Mouse (Mus musculus) activated CD4-positive, CD25-positive, alpha-beta regulatory T cell, adult 4 months (primary cell): ENCODE results near the gene Pcx. TPM values are rescaled to one million over a fixed set of nuclear protein-coding genes. Genes with fewer than 3 reads are reported as not detected.
"Not testable (repeated sequence)": the region's sequence is repeated elsewhere in the genome, so short reads cannot be mapped to it uniquely, and the experiment has no call there.

Experiments
- ATAC-seq: one replicate; pipeline ENCODE4 v1.8.0; 2017
- polyA plus RNA-seq, 2 experiments: library from polyadenylated mRNA; unstranded; fragments of 100-300 nt; shearing (Covaris generic); gene quantifications; one replicate each; pipeline ENCODE4 v1.2.1; 2017

Pcx gene
- polyA plus RNA-seq, 2 experiments from 2014 or later, result 1.0 to 1.5 TPM

- no peak for ATAC-seq
Measured at GRCm38 (mm10) chr19:4548305-4548883, 38.1 kb downstream of the Pcx start.

- no peak for ATAC-seq
Measured at GRCm38 (mm10) chr19:4554248-4554647, 44.0 kb downstream of the Pcx start.

DNA sequence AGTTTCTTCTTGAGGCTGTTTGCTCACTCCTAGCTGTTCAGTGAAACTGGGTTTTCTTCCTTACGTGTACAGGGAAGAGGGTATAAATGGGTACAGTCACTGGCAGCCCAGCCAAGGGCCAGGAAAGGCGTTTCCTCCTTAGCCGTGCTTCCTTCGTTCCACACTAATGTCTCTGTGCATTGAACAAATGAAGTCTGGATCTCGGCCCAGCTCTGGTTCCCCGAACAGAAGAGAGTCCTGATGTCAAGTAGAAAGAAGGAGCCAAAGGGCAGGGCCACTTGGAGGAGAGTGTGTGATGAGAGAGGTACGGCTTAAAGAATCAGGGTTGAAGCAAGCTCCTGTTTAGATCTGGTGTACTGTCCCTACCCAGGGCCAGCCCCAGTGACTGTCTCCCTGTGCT is 44.8 kb downstream of the Pcx start:
- no peak for ATAC-seq

DNA sequence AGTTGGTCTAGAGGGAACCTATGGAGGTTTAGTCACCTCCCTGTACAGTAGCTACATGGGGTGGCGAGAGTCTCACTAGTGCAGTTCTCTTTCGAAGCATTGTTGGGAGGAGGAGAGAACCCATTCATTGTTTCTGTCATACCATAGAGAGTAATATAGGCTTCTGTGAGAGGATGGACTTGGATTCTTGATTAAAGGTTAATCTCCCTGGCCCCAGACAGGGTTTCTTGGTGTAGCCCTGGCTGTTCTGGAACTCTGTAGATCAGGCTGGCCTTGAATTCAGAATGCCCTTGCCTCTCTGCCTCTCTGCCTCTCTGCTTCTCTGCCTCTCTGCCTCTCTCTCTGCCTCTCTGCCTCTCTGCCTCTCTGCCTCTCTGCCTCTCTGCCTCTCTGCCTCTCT is 46.5 kb downstream of the Pcx start:
- no peak for ATAC-seq

GRCm38 (mm10) chr19:4557796-4558569 is 47.7 kb downstream of the Pcx start:
- ATAC-seq, result no peak

- no peak for ATAC-seq
Measured at GRCm38 (mm10) chr19:4558570-4558955, 48.3 kb downstream of the Pcx start.

DNA sequence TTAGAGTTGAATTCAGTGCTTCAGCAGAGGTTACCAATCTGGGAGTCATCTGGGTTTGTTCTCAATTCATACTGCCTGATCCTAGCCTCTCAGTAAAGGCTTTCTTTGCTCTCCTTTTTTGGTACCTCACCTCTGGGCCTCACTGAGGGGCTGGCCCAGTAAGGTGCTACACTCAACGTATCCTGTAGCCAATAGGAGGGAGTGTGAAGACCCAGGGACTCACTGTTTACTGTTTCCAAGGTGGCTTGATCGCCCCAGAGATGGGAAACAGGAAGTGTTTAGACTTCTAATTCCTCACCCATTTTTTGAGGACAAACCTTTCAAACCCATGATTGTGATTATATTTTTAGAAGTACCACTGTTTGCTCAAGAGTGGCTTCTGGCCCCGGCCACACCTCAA is 48.7 kb downstream of the Pcx start:
- no peak for ATAC-seq

DNA sequence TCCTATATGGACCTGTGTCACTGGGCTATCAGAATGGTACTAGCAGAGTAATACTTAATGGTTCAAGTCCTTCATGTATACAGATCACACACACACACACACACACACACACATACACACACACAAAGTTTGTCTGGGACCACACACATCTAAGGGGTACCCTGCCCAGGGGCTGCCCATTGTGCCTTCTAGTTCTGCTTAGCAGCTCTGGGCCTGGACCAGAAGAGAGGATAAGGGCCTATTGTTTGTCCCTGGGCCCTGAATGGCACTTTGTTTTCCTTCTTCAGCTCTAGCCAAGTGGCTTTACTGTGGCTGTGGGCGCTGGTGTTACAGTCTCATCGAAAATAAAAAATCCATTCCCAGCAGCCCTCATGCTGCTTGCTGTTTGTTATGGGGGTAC is 49.3 kb downstream of the Pcx start:
- no peak for ATAC-seq

DNA sequence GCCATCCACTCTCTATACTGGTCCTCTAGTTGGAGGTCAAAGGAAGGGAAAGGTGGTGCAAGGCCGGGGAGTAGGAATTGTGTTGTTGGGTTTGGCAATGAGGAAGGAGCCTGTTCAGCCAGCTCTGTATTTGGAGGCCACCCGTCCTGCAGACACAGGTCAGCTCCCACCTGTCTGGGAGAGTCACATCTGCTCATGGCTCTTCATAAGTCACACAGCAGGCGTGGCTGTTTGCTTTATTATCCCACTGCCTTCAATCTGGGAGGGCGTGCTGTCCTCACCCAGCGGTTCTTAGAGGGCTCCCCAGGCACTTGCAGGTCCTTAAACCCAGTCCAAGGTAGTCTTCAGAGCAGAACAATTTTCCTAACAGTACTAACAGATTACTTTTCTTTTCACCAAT is 49.9 kb downstream of the Pcx start:
- no peak for ATAC-seq

DNA sequence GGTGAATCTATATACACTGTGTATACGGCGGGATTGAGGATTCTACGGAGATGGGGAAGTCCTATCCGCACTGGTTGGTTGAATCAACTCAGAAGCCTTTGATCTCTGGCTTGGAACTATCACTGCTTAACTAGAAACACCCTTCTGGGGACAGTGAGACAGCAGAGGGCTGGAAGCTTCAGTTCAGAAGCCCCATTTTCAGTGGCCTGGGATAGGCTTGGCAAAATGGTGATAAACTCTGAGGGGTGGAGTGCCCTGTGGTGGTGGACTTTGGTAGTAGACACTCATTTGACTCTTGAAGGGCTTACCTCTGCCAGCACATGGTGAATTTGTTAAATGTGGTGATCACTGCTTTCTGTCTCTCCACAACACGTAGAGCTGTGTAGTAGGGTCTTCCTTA is 55.4 kb downstream of the Pcx start:
- no peak for ATAC-seq

DNA sequence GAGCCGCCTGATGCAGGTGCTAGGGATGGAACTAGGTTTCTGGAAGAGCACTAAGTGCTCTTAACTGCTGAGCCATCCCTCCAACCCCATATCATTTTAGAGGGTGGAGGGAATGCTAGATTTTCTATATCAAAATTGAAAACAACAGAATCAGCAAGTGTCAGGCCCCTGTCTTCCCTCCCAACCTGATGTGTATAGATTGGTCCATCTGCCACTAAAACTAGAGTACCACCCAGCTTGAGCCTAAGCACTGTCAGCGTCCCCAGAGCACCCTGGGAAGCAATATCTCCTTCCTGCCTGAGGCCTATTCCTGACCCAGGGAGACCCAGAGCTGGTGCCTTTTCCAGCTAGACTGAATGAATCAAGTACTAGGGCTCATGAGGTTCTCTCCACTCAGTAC is 56.6 kb downstream of the Pcx start:
- no peak for ATAC-seq

DNA sequence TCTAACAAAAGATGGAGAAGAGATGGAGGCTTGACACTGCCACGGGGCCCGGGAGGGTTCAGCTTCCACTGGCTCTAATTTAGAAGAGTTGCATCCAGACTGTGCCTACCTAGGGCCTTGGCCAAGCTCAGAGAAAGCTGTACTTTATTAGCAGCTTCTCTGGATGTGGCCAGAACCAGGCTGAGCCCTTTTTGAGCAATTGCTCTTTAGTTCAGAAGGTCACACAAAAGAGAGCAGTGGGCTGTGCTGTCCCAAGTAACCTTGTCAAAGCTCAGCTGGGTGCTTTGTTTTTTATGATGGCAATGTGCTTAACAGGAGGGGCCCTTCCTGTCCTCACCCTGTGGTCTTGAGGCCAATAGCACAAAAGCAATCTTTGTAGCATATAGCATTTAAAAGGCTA is 57.4 kb downstream of the Pcx start:
- ATAC-seq, result no peak

- ATAC-seq, result no peak
Measured at GRCm38 (mm10) chr19:4568832-4569231, 58.6 kb downstream of the Pcx start.

GRCm38 (mm10) chr19:4569356-4570236 is 59.3 kb downstream of the Pcx start:
- no peak for ATAC-seq

DNA sequence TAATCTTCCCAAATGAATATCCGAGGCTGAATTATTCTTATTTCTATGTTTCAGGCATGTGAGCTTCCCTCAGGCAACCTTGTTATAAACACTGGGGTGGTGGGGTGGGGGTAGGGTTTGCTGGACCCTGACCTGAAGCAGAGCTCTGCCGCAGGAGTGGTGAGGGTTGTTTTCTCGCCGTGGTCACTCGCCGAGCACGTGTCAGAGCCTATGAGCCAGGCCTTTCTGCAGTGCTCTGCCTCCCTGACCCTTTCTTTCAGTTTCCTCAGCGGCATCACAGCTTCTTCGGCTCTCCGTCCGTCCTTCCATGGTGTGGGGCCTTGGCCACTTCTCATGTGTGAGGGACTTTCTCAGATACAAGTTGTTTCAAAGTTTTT is 60.0 kb downstream of the Pcx start:
- no peak for ATAC-seq

GRCm38 (mm10) chr19:4570815-4571214 is 60.5 kb downstream of the Pcx start:
- no peak for ATAC-seq

- ATAC-seq, result no peak
Measured at GRCm38 (mm10) chr19:4571658-4572057, 61.4 kb downstream of the Pcx start.

DNA sequence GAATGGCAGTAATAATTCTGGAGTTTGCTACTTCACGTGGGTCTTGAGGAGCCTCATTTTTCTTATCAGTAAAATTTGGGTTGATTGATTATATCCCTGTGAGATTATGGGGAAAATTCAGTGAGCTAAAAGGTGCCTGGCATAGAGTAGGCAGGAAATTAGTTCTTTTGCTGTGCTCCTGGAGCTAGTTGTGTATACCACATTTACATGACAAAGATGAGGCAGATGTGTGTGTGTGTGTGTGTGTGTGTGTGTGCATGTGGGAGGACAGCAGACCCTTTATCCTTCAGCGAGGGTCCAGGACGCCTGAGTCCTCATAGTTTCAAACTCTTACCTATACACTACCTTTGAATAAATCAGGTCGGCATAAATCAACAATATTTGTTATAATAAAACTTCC is 61.8 kb downstream of the Pcx start:
- ATAC-seq, result no peak

- no peak for ATAC-seq
Measured at GRCm38 (mm10) chr19:4572467-4572866, 62.2 kb downstream of the Pcx start.

GRCm38 (mm10) chr19:4573241-4573640 is 63.0 kb downstream of the Pcx start:
- no peak for ATAC-seq

GRCm38 (mm10) chr19:4578799-4579198 is 68.5 kb downstream of the Pcx start:
- no peak for ATAC-seq

DNA sequence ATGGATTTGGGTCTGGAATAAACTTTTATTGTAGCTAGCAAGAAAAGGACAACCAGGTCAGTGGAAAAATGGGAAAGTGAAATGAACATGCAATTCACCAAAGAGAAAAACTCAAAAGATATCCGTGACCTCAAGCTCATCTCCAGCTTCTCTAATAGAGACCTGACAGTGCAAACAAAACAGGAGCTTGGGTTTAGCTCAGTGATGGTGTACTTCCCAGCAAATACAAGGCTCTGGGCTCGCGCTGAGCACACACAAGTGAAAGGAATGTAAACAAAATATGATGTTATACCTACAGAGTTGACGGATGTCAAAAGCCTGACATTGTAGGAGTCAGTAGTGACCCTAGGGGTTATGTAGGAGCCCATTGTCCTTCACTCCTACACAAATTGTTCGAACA is 69.0 kb downstream of the Pcx start:
- no peak for ATAC-seq

DNA sequence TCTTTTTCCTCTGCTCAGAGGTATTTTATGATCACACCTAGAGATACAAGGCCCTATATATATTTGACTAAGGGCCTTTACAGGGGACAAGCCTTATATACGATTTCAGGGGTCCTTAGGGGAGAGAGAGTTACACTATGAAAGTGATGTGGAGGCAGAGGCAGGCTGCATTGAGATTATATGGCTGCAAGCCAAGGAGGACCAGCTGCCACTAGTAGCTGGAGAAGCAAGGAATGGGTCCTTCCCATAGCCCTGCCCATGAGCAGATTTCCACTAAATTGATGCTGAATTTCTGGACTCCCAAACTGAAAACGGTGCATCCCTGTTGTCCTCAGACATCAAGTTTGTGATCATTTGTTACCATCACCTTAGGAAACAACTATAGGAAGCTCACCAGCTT is 73.6 kb downstream of the Pcx start:
- ATAC-seq, result no peak

GRCm38 (mm10) chr19:4586783-4587182 is 76.5 kb downstream of the Pcx start:
- ATAC-seq, result not testable (repeated sequence)
